Mouse (Mus musculus) liver, postnatal 0 days (tissue): Measurements from ENCODE around the gene Dnah12.

ENCODE experiments used
- CTCF ChIP-seq: sonication (generic); IDR thresholded peaks from 2 replicates; pipeline ENCODE4 v1.5.1; 2016; ENCODE audit warnings: antibody characterized with exemption, low read depth
- EP300 ChIP-seq: IDR thresholded peaks from 2 replicates; pipeline ENCODE4 v1.6.1; 2016; ENCODE audit warnings: antibody characterized with exemption, low read depth, mild to moderate bottlenecking

GRCm38 (mm10) chr14:26879976-26880375 lies 186.9 kb downstream of the Dnah12 start:
- no peak for TF ChIP-seq CTCF
- TF ChIP-seq EP300: no peak
